Mouse (Mus musculus) limb, embryonic 10.5 days (tissue): ENCODE measurements around the gene Evx1. TPM values are rescaled to one million over a fixed set of nuclear protein-coding genes. Genes with fewer than 3 reads are reported as not detected.

Experiments used
- DNase-seq: peaks from one replicate; pipeline ENCODE4 v3.0.0-alpha.2; 2017; ENCODE audit warnings: low spot score
- H3K27ac ChIP-seq: fragments of 300-500 bp; sonication (generic); 2 replicates; pipeline ENCODE4 v1.5.1; 2016; ENCODE audit warnings: mild to moderate bottlenecking
- H3K27me3 ChIP-seq: fragments of 300-500 bp; sonication (generic); 2 replicates; pipeline ENCODE4 v1.6.1; 2016; ENCODE audit warnings: low read depth, mild to moderate bottlenecking; ENCODE audit not compliant: poor library complexity, severe bottlenecking
- H3K36me3 ChIP-seq: fragments of 300-500 bp; sonication (generic); 2 replicates; pipeline ENCODE4 v1.6.1; 2016; ENCODE audit warnings: mild to moderate bottlenecking, moderate library complexity
- H3K4me1 ChIP-seq: fragments of 300-500 bp; sonication (generic); 2 replicates; pipeline ENCODE4 v1.6.1; 2016
- H3K4me3 ChIP-seq: fragments of 300-500 bp; sonication (generic); 2 replicates; pipeline ENCODE4 v1.5.1; 2016; ENCODE audit warnings: mild to moderate bottlenecking, moderate library complexity
- H3K9me3 ChIP-seq: fragments of 300-500 bp; sonication (generic); replicated peaks from 2 replicates; pipeline ENCODE4 v1.6.1; 2016; ENCODE audit warnings: mild to moderate bottlenecking
- WGBS: fragments of 180-500 bp; shearing (Covaris S2); methylation state at CpG from one replicate; pipeline ENCODE4 v1.1.7; 2016; 5-methylcytosine and 5-hydroxymethylcytosine counted together
- polyA plus RNA-seq: library from polyadenylated mRNA; unstranded; fragments of >200 nt; fragmentation: Nextera tagmentation; extraction: Ambion mirVana; gene quantifications from 2 replicates; pipeline ENCODE4 v1.2.1, GENCODE M21; 2016

Gene Evx1
- 1.4 and 3.7 TPM in 2 replicates for polyA plus RNA-seq

DNA sequence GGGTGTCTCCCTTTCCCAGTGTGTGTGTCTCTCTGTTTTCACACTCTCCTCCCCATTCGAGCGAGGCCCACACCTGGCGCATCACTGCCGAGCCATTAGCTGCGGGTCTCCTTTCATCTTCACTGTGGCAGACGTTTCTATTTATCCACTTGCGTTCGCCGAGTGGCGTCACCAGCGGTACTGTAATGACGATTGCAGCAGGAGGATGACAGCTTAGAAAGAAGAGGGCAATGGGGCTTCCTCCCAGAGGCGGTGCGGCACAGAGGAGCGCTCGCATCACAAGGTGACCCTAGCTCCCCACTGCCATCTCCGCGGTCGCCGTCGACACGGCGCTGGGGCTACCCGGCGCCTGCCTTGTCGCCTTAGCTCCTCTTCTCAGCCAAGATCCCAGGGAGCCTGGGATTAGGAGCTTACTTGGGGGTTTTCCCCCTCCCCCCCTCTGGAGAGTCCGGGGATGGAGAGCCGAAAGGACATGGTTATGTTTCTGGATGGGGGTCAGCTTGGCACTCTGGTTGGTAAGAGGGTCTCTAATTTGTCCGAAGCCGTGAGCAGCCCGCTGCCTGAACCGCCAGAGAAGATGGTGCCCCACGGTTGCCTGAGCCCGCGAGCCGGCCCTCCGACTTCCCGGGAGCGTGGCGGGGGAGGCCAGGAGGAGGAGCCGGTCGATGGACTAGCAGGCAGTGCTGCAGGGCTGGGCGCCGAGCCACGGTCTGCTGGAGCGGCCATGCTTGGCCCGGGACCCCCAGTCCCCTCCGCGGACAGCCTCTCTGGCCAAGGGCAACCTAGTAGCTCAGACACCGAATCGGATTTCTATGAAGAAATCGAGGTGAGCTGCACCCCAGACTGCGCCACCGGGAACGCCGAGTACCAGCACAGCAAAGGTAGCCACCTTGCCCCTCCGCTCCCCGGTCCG lies at the start of gene Evx1:
TSS of gene Evx1 (plus strand) at position 108 of the 913 bp plus-strand sequence.
- Histone ChIP-seq H3K36me3 (no peaks in the 10 kb centered on the region), H3K27ac (peak within 1 kb of the TSS; percentile 82), H3K4me3 (peak within 1 kb of the TSS; percentile 46), H3K27me3 (peaks cover 100% of the 10 kb centered on the region), H3K4me1 (peaks cover 74% of the 10 kb centered on the region), H3K9me3 (no peaks in the 10 kb centered on the region)
- peak; percentile 73 for DNase-seq
- under 1% methylated on average over 59 of the region's 59 CpGs for WGBS

DNA sequence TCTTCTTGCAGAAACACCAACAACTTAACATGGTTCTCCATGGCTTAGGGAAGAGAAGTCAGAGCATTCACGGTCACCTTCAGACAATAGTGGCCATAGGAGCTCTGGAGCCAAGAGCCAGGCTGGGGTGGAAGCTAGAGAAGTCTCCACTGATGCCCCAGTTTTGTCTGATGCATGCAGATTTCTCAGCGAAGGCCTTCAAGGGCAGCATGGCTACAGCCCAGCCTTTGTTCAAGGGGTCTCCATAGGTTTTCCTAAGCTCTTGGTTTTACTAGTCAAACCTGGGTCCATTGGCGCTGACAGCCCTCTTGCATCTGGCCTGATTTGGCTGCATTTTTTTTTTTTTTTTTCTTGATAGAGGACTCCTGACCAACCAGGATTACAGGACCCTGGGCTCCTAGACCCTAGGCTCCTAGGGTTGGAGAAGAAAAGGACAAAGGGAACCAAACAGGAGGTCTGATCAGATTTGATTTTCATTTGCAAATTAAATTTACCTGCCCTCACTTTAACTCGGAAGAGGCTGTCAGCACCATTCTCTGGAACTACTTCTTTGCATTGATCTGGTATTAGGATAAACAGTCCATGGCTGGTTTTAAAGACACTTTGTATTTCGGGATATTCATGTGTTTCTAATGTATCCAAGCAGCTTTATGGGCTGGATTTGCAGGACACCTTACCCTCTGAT lies 49.0 kb upstream of the Evx1 start:
- Histone ChIP-seq H3K27me3 (peaks cover 98% of the 10 kb centered on the region), H3K9me3 (no peaks in the 10 kb centered on the region), H3K27ac (peak overlapping the region; percentile 85; the same call in 1 of the 2 replicates), H3K36me3 (no peaks in the 10 kb centered on the region), H3K4me1 (peaks cover 53% of the 10 kb centered on the region), H3K4me3 (peak overlapping the region; percentile 53)
- DNase-seq, result peak; percentile 55
- 2% methylated on average over 5 of the region's 5 CpGs for WGBS

GRCm38 (mm10) chr6:52265306-52265912 lies 47.9 kb upstream of the Evx1 start:
- peak overlapping the region; percentile 53 for H3K4me3 ChIP-seq
- peaks cover 51% of the 10 kb centered on the region for H3K4me1 ChIP-seq
- H3K36me3 ChIP-seq, result no peaks in the 10 kb centered on the region
- peaks cover 100% of the 10 kb centered on the region for H3K27me3 ChIP-seq
- DNase-seq, result no peak
- H3K9me3 ChIP-seq, result no peaks in the 10 kb centered on the region
- WGBS, result 1% methylated on average over 18 of the region's 18 CpGs
- H3K27ac ChIP-seq, result peak overlapping the region; percentile 85

- peak; percentile 69 for DNase-seq
- under 1% methylated on average over 19 of the region's 19 CpGs for WGBS
- peak overlapping the region; percentile 53 for H3K4me3 ChIP-seq
- peak overlapping the region; percentile 85 for H3K27ac ChIP-seq
- H3K36me3 ChIP-seq, result no peaks in the 10 kb centered on the region
- no peaks in the 10 kb centered on the region for H3K9me3 ChIP-seq
- H3K27me3 ChIP-seq, result peaks cover 100% of the 10 kb centered on the region
- H3K4me1 ChIP-seq, result peaks cover 50% of the 10 kb centered on the region
These were observed 47.2 kb upstream of the Evx1 start for GRCm38 (mm10) chr6:52265913-52266665.

GRCm38 (mm10) chr6:52266666-52266985 lies 46.7 kb upstream of the Evx1 start:
- WGBS, result 2% methylated on average over 9 of the region's 9 CpGs
- Histone ChIP-seq H3K4me3 (peak overlapping the region; percentile 53), H3K9me3 (no peaks in the 10 kb centered on the region), H3K27ac (peak overlapping the region; percentile 85; the same call in 1 of the 2 replicates), H3K36me3 (no peaks in the 10 kb centered on the region), H3K27me3 (peaks cover 100% of the 10 kb centered on the region), H3K4me1 (peaks cover 47% of the 10 kb centered on the region)
- DNase-seq, result no peak

DNA sequence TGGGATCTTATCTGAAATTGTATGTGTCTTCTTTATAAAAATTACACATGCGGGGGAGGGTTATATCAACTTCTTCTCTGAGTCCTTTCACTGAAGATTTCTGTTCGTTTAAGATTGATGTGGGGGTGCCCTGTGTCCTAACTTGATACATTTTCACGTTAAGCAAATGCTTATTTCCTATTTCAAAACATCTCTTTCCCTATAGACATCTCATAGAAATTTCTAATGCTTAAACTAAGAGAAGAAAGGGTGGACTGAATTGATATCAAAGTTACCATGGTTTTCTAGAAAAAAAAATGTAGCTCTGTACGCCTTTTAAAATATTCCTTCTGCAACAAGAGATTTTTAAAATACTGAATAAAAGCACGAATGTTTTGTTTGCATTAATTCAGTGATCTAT lies 46.1 kb upstream of the Evx1 start:
- DNase-seq, result no peak

GRCm38 (mm10) chr6:52267691-52268090 lies 45.6 kb upstream of the Evx1 start:
- no peak overlapping the region for H3K4me3 ChIP-seq
- DNase-seq, result no peak

More for the DNA sequence above, 46.1 kb upstream of the Evx1 start:
- Histone ChIP-seq H3K9me3 (no peaks in the 10 kb centered on the region), H3K4me1 (peaks cover 42% of the 10 kb centered on the region), H3K27ac (no peak overlapping the region), H3K27me3 (peaks cover 99% of the 10 kb centered on the region), H3K4me3 (no peak overlapping the region), H3K36me3 (no peaks in the 10 kb centered on the region)
- WGBS, result 21% methylated on average over 5 of the region's 5 CpGs

DNA sequence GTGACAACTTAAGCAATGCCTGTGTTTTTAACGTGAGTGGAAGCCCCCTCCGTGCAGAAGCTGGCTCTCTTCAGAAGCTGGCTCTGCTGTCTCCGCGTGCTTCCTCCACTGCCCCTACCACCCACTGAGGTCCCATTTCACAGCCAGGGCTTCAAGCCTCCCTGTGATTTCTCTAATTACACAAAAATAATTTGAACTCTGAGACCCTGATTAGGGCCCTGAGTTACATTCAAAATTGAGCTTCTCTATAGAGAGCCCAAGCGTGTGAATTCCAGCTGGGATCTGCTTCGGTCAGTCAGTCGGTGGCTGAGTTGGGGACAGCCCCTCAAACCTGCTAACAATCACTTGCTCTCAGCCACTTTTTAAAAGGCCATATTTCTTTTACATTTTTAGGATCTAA lies 45.0 kb upstream of the Evx1 start:
- peak; percentile 41 for DNase-seq
- Histone ChIP-seq H3K36me3 (no peaks in the 10 kb centered on the region), H3K4me3 (no peak overlapping the region), H3K4me1 (peaks cover 40% of the 10 kb centered on the region), H3K9me3 (no peaks in the 10 kb centered on the region), H3K27ac (no peak overlapping the region), H3K27me3 (peaks cover 99% of the 10 kb centered on the region)
- WGBS, result under 1% methylated on average over 7 of the region's 7 CpGs

More at GRCm38 (mm10) chr6:52267691-52268090, 45.6 kb upstream of the Evx1 start:
- H3K9me3 ChIP-seq, result no peaks in the 10 kb centered on the region
- WGBS, result 7% methylated on average over 3 of the region's 3 CpGs
- peaks cover 99% of the 10 kb centered on the region for H3K27me3 ChIP-seq
- no peaks in the 10 kb centered on the region for H3K36me3 ChIP-seq
- peaks cover 40% of the 10 kb centered on the region for H3K4me1 ChIP-seq
- H3K27ac ChIP-seq, result no peak overlapping the region

DNA sequence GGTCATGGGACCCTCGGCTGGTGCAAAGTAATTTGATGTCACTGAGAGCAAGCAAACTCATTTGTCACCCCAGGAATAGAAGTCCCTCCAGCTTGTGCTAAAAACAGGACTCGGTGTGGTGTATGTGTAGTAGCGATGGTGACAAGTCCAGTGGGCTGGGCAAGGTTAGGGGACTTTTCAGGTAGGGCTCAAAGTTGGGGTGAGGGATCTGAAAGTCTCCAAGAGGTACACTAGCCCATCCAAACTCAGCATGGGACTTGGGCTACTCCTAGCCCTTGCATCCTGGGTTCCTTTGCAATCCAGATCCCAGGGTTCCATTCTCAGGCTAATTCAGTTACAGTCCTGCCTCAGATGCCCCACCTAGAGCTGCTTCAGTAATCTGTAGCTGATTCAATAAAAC lies 44.5 kb upstream of the Evx1 start:
- H3K27ac ChIP-seq, result no peak overlapping the region
- H3K4me3 ChIP-seq, result no peak overlapping the region
- peaks cover 99% of the 10 kb centered on the region for H3K27me3 ChIP-seq
- DNase-seq, result peak; percentile 40
- under 1% methylated on average over 3 of the region's 3 CpGs for WGBS
- H3K4me1 ChIP-seq, result peaks cover 44% of the 10 kb centered on the region
- no peaks in the 10 kb centered on the region for H3K9me3 ChIP-seq
- no peaks in the 10 kb centered on the region for H3K36me3 ChIP-seq

DNA sequence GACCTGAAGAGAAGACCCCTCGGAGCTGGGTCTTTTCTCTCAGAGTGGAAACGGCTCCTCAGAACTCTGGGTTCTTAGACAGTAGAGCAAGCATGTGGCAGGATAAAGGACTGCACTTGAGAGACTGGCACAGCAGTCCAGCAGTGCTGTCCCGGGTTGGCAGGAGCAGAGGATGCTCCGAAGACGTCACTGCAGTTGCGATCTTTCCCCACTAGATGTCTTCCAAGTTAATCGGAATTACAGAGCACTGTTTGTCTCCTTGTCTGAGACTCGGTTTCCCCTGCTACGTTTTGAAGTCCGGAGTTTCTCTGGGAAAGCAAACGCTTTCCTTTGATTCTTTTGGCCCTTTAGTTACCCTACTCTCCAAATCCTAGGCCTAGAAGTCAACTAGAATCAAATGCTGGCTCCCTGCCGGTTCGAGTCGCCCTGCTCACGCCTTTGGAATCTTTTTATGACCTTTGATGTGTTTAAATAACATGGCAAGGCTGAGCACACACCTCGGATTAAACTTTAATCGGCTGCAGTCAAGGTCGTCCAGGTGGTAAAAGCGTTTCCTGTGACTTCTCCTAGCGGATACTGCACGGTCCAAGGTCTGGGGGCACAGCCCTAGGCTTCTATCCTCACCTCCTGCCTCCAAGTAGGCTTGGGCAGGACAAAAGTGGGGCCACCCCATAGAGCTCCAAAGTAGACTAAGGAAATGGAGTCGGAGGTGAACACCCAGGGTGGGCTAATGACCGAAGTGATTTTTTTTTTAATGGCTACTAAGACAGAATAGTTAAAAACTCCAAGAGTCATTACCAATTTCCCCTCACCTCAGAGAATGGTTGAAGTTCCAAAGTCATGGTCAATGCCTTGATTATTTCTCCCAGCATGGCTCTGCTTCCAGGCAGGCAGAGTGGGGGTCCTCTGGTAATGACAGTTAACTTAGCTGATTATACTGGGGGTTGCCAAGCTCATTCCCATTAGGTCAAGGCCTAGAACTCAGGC lies 42.5 kb upstream of the Evx1 start:
- peak; percentile 61 for DNase-seq
- no peak overlapping the region for H3K4me3 ChIP-seq
- 3% methylated on average over 23 of the region's 23 CpGs for WGBS

More for the DNA sequence above, 42.5 kb upstream of the Evx1 start:
- H3K4me1 ChIP-seq, result peaks cover 58% of the 10 kb centered on the region
- H3K27me3 ChIP-seq, result peaks cover 99% of the 10 kb centered on the region
- no peaks in the 10 kb centered on the region for H3K9me3 ChIP-seq
- H3K36me3 ChIP-seq, result no peaks in the 10 kb centered on the region
- H3K27ac ChIP-seq, result peak overlapping the region; percentile 1; the same call in 1 of the 2 replicates
